Mouse (Mus musculus) telencephalon, adult 2 months (tissue): ENCODE measurements around the gene Prdm10.

ENCODE experiments used
- DNase-seq: peaks from one replicate; pipeline ENCODE4 v3.0.0-alpha.2; 2011; ENCODE audit warnings: low read depth, low spot score

Gene Prdm10

GRCm38 (mm10) chr9:31353518-31353917 is 73.2 kb downstream of the Prdm10 start:
- DNase-seq = no peak

- no peak for DNase-seq
Observed at GRCm38 (mm10) chr9:31354051-31354450, 73.7 kb downstream of the Prdm10 start.

DNA sequence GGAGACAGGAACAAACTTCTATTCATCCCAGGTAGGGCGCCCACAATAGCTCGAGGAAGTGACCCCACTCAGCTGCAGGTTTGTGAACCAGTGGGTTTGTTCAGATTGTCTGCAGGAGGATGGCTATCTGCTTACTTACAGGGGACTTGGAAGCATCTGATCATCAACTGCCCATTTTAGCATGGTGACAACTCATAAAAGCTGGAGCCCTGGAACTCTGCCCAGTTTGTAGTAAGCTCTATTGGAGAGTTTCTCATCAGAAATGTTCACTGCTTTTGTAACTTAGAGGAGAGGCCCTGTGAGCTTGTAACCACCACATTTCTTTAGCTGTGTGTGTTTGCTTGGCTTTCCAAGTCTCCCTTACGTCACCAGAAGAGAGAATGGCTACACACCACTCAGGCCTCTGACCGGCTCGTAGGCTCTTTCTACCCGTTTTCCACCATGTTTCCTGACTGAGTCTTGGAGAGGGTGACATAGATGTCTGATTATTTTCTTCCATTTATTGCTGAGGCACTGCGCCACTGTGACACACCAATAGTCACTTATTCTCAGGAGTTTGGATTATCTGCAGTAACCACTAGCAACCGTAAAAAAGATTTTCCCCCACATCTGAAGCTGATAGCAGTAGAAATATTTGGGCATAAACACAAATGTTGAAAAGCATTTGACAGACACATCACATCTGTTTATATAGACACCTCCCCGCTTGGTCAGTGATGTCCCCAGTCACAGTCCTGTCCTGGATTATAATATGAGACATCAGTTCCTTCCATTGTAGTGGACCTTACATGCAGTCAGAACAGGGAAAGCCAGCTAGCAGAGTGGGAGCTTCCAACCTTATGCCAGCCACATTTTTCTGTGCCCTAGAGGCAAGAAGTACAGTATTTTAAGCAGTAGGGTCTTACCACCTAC is 83.6 kb downstream of the Prdm10 start:
- DNase-seq = peak; percentile 21

- DNase-seq = no peak
Observed at GRCm38 (mm10) chr9:31365086-31365485, 84.7 kb downstream of the Prdm10 start.

DNA sequence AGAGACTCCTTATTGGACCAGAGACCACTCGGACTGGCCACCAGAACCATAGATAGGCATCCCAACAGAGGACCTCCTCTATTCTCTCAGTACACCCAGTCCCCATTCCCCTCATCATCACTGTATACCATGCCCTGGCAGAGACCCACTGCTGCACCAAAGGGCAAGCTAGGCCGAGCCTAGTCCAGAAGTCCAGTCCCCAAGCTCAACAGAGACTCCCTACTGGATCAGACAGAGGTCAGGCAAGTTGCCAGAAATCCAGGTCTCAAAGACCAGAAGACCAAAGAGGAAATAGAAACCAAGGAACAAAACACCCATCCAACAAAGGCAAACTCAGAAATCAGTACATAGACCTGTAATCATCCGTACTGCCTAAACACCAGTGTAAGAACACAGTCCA is 91.4 kb downstream of the Prdm10 start:
- DNase-seq = no peak

- no peak for DNase-seq
Observed at GRCm38 (mm10) chr9:31376661-31377060, 96.3 kb downstream of the Prdm10 start.

- DNase-seq = no peak
Observed at GRCm38 (mm10) chr9:31384786-31385499, 104.6 kb downstream of the Prdm10 start.

DNA sequence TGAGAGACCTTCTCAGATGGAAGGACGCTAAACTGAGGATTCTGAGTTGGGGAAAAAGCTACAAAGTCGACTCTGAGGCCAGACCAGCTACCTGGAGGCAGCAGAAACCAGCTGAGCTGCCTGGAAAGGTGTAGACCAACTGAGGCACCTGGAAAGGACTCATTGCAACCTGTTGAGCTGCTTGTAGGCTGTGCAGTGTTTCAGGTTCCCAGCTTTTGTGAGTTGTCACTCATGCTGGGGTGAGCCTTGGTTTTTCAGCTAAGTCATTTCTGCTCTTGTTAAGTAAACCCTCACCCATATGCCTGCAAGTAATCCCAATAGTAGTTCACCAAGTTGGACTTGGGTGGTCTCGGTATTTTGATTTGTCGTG is 105.1 kb downstream of the Prdm10 start:
- DNase-seq = no peak

GRCm38 (mm10) chr9:31385947-31386354 is 105.6 kb downstream of the Prdm10 start, which contains the start of gene Nfrkb:
Nfrkb (plus strand) TSS chr9:31386192.
- peak; percentile 85 for DNase-seq

DNA sequence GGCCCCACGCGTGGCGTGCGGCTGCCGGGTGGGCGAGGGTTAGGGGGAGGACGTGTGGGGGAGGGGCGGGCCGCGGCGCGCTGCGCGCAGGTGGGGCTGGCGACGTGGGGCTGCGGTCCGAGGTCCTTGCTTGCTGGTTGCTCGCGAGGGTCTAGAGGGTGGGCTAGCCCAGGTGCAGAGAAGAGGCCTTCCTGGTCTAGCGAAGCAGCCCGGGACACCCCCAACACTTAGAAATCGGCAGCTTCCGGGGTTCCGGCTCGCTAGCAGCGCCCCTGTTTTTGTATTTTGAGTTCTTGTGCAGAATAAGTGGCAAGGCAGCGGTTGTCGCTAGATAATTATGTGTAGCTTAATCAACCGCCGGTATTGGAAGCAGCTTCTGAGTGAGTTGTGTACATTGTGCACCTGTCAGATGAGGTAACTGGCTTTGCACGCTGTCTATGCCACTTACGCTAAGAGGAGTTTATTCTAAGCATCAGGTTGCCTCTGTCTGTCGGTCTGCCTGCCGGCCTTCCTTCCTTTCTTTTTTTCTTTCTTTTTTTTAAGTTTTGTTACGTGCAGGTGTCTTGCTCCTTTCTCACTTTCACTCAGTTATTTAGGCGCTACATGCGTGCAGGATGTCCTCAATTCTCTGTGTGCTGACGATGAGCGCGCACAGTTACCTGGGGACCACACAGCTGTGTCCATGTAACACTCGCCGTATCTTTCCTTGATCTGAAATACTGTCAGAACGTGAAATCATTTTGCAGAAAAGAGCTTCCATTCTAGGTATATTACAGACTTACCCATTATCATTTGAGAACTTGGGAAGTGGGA is 106.2 kb downstream of the Prdm10 start:
- DNase-seq = no peak

DNA sequence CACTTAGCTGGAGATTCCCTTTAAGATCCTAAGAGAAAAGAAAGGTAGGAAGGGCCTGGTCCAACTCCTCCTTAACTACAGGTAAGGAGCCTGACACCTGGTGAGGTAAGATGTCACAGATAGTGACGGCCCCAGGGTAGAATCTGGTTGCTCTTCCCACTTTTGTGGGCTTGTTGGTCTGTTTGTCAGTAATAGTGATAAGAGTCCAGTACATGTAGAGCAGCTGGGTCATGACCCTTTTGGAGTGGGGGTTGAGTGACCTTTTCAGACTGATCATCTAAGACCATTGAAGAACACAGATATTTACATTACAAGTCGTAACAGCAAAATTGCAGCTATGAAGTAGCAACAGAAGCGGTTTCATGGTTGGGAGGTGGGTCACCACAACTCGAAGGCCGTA is 106.9 kb downstream of the Prdm10 start:
- no peak for DNase-seq

GRCm38 (mm10) chr9:31400441-31400840 is 120.1 kb downstream of the Prdm10 start:
- no peak for DNase-seq

DNA sequence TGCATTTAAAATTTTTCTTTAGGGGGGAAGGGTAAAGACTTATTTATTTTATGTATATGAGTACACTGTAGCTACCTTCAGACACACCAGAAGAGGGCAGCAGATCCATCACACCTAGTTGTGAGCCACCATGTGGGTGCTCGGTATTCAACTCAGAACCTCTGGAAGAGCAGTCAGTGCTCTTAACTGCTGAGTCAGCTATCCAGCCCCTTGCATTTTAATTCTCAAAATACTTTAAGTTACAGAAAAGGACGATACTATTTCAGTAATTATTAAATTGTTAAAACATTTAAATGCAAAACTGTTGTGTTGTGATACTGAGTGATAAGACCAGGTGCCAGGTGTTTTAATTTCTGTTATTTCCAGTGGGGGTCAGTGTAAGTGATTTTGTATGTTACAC is 124.0 kb downstream of the Prdm10 start:
- no peak for DNase-seq

GRCm38 (mm10) chr9:31405217-31405616 is 124.9 kb downstream of the Prdm10 start:
- DNase-seq = no peak

GRCm38 (mm10) chr9:31412165-31412564 is 131.8 kb downstream of the Prdm10 start:
- DNase-seq = no peak

DNA sequence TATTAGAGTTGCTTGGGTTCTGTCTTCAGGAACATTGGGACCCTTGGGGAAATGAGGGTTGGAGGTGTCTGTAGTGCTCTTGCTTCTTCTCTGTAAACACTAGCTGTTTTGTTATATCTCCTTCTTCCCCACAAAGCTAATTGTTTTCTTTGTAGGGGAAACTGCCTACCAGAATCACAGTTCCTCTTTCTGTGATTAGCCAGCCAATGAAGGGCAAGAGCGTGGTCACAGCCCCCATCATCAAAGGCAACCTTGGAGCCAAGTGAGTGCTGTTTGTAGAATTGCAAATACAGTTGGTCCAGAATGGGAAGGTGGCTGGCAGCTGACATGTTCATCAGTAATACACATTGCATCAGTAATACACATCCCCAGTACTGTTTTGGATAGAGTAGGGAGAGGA is 138.5 kb downstream of the Prdm10 start:
- no peak for DNase-seq

GRCm38 (mm10) chr9:31422143-31422542 is 141.8 kb downstream of the Prdm10 start:
- no peak for DNase-seq

DNA sequence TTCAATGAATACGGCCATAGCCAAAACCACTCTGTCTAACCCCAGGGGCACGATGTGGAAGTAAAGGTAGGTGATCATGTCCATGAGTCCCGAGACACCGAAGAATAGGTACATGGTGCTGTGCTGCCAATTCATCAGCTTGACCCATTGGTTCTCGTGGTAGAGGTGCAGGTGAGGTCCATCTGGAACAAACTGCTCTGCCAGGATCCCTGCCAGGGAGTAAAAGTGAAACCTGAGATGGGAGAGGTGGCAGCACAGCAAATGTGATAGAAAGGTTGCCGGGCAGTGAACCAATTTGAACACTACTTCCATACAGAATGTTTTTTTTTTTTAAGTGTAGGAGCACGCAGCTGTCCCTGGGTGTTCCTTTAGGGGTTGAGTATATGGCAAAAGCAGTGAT is 148.6 kb downstream of the Prdm10 start:
- no peak for DNase-seq

DNA sequence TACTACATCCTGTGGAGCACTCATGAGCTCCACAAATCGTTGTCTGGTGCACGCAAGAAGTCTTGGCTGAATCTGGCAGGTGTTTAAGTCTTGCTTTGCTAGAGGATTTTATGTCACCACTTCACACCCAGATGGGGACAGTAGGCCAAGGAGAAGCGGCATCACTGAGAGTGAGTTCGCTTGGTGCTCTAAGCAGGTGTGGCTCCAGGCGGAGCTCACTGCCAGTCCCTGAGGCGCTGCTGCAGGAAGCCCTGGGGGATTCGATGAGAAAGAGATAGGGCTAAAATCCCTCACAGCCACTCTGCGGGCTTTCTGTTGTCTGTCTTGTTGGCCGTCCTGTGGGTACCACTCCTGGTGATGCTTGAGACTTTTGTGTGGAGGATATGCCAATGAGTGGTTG is 149.7 kb downstream of the Prdm10 start:
- DNase-seq = no peak
